Mouse (Mus musculus) activated CD4-positive, CD25-positive, alpha-beta regulatory T cell (primary cell): ENCODE results near the gene Gm21789. TPM values are rescaled to one million over a fixed set of nuclear protein-coding genes. Genes with fewer than 3 reads are reported as not detected.

ENCODE experiments used
- polyA plus RNA-seq, 2 experiments: library from polyadenylated mRNA; unstranded; fragments of 100-300 nt; shearing (Covaris generic); gene quantifications; one replicate each; pipeline ENCODE4 v1.2.1; 2017

Gene Gm21789
- polyA plus RNA-seq: under 1 TPM in 1 of 2 experiments, not detected in 1; 0.87 TPM

GRCm38 (mm10) chrX:32941468-32941867 lies at the start of gene Gm21789:
Gene Gm21789, plus strand, starts transcription at chrX:32941768.

DNA sequence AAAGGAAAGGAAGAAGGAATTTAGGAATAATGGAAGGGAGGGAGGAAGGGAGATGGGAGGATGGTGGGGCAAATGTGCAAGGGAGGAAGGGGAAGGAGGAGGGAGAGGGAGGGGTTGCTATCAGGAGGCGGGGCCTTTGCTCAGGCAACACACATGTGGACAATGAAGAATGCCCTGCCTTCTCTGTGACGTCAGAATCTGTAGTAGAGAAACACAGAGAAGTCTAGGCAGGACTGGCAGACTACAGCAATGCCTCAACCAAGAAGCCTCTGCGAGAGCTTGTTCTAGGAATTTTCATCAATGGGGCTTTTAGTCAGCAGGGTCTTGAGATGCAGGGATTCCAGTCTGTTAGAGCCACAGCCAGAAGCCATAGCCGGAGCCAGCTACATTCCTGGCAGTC lies 47.2 kb upstream of the Gm21789 start, which contains the start of gene Btbd35f30:
Gene Btbd35f30, plus strand, starts transcription at position 301 of the 400 bp plus-strand sequence.

DNA sequence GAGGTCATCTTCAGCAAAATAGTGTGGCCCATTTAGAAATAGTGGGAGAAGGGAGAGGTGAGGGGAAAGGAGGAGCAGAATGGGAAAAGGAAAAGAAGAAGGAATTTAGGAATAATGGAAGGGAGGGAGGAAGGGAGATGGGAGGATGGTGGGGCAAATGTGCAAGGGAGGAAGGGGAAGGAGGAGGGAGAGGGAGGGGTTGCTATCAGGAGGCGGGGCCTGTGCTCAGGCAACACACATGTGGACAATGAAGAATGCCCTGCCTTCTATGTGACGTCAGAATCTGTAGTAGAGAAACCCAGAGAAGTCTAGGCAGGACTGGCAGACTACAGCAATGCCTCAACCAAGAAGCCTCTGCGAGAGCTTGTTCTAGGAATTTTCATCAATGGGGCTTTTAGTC lies 32.0 kb downstream of the Gm21789 start, which contains the start of gene Btbd35f5:
Gene Btbd35f5, plus strand, starts transcription at position 301 of the 400 bp plus-strand sequence.

Other genes starting within 250 kb of the Gm21789 start
- gene Btbd35f21, start 215.7 kb upstream of the Gm21789 start, polyA plus RNA-seq: not detected
- gene Btbd35f30, start 47.1 kb upstream of the Gm21789 start, polyA plus RNA-seq: not detected
- under 1 TPM in 1 of 2 experiments, not detected in 1; 0.11 TPM for gene Btbd35f5, start 32.1 kb downstream of the Gm21789 start, polyA plus RNA-seq